Mouse (Mus musculus) heart, postnatal 0 days (tissue): ENCODE results near the gene Car12.

ENCODE experiments used
- CTCF ChIP-seq: IDR thresholded peaks from 2 replicates; pipeline ENCODE4 v1.5.1; 2016; ENCODE audit warnings: antibody characterized with exemption, control low read depth, low read depth
- EP300 ChIP-seq: IDR thresholded peaks from 2 replicates; pipeline ENCODE4 v1.6.1; 2016; ENCODE audit warnings: antibody characterized with exemption, low read depth

- TF ChIP-seq CTCF: no peak
- TF ChIP-seq EP300: no peak
Observed at GRCm38 (mm10) chr9:66722187-66722868, 8.8 kb downstream of the Car12 start.
